16 mouse cellular contexts compared by ENCODE assay signal in the genomic region with DNA sequence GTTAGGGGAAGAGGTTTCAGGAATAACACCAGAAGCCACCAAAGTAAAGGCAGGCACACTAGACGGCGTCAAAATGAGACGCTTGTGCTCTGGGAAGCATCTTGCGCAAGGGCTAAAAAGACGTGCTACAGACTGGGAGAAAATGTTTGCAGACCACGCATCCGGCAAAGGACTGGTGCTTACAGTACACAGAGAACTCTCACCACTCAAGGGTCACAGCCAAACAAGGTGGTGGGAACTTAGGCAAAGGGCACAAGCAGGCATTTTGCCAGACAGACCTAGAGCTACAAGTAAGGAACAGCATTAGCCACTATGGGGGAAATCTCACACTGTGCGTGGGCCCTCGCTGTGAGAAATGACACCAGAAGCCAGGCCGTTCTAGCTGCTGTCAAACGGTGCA.
A peak's percentile ranks its signal among the peaks of the same experiment; 100 is the strongest.
DNase-seq lines count a peak whose midpoint lies in the region; ATAC-seq and TF ChIP-seq lines count a peak whose summit lies in the region.
"Had no signal": no experiment of that assay in that cellular context is flagged by ENCODE, and none has a peak within 500 bp of the region (broad histone marks: within the 10 kb centered on the region; RNA-seq: fewer than 3 reads in every experiment).

No protein-coding gene starts in this region.

- no peak overlapping the region for H3K9ac ChIP-seq in liver, embryonic 15.5 days
- no peak overlapping the region for H3K9ac ChIP-seq in liver, embryonic 12.5 days
- H3K9ac ChIP-seq in lung, postnatal 0 days (replicated peaks; ENCODE audit: low read depth): no peak overlapping the region
- H3K9ac ChIP-seq: embryonic facial prominence, embryonic 15.5 days; hindbrain, embryonic 12.5 days; intestine, embryonic 15.5 days had no signal

- ATAC-seq in liver, embryonic 15.5 days (ENCODE audit: insufficient read depth): peak; percentile 43; the same call in 1 of the 2 replicates
- no peak for ATAC-seq in liver, embryonic 12.5 days
- peak; percentile 79 for ATAC-seq in lung, postnatal 0 days
- no peak for ATAC-seq in inflammation-experienced regulatory T-cells, adult 6 months
- ATAC-seq: intestine, embryonic 15.5 days had no signal

- no peak for TF ChIP-seq CTCF in lung, postnatal 0 days (IDR thresholded peaks at IDR 0.05)

- H3K4me3 ChIP-seq in liver, embryonic 15.5 days (replicated peaks): no peak overlapping the region
- H3K4me3 ChIP-seq in liver, embryonic 12.5 days: no peak overlapping the region
- H3K4me3 ChIP-seq in lung, postnatal 0 days (ENCODE audit: low read depth, low read length): no peak overlapping the region
- H3K4me3 ChIP-seq: embryonic facial prominence, embryonic 15.5 days; hindbrain, embryonic 12.5 days; intestine, embryonic 15.5 days; left cerebral cortex, adult 2 months; midbrain, embryonic 10.5 days had no signal

- DNase-seq in kidney, postnatal 14 days: peak; percentile 39
- peak; percentile 86 for DNase-seq in lung, postnatal 0 days (ENCODE audit: low spot score)
- DNase-seq in B cell, adult 2 months: no peak
- DNase-seq in spleen, postnatal 10 days (ENCODE audit: low spot score in 2 of 2): no peak
- DNase-seq: adrenal gland, postnatal 10 days; cerebellum, adult 8-10 months; gastrocnemius, postnatal 36 days; thymus, postnatal 4 days had no signal

- peak overlapping the region; percentile 45 for H3K27ac ChIP-seq in liver, embryonic 15.5 days (replicated peaks)
- H3K27ac ChIP-seq in liver, embryonic 12.5 days: no peak overlapping the region
- H3K27ac ChIP-seq in lung, postnatal 0 days (ENCODE audit: low read length): peak overlapping the region; percentile 29
- H3K27ac ChIP-seq: embryonic facial prominence, embryonic 15.5 days; hindbrain, embryonic 12.5 days; intestine, embryonic 15.5 days; left cerebral cortex, adult 2 months; midbrain, embryonic 10.5 days had no signal

- H3K4me2 ChIP-seq in liver, embryonic 15.5 days: no peak overlapping the region
- H3K4me2 ChIP-seq in liver, embryonic 12.5 days: no peak overlapping the region
- no peak overlapping the region for H3K4me2 ChIP-seq in lung, postnatal 0 days (replicated peaks; ENCODE audit: low read depth, low read length)
- H3K4me2 ChIP-seq: embryonic facial prominence, embryonic 15.5 days; hindbrain, embryonic 12.5 days; intestine, embryonic 15.5 days had no signal

- H3K36me3 ChIP-seq in liver, embryonic 15.5 days (replicated peaks): no peaks in the 10 kb centered on the region
- no peaks in the 10 kb centered on the region for H3K36me3 ChIP-seq in liver, embryonic 12.5 days
- no peaks in the 10 kb centered on the region for H3K36me3 ChIP-seq in lung, postnatal 0 days (ENCODE audit: insufficient read depth, low read length)
- H3K36me3 ChIP-seq: embryonic facial prominence, embryonic 15.5 days; hindbrain, embryonic 12.5 days; intestine, embryonic 15.5 days; midbrain, embryonic 10.5 days had no signal

- H3K4me1 ChIP-seq in liver, embryonic 15.5 days (replicated peaks): peaks cover 19% of the 10 kb centered on the region; the same call in 1 of the 2 replicates
- H3K4me1 ChIP-seq in liver, embryonic 12.5 days: 0 out of 2 replicates have a peak, but pooled peaks cover 10% of the 10 kb centered on the region
- H3K4me1 ChIP-seq in lung, postnatal 0 days (ENCODE audit: insufficient read depth, low read depth, low read length): peaks cover 12% of the 10 kb centered on the region; the same call in 1 of the 2 replicates
- H3K4me1 ChIP-seq: hindbrain, embryonic 12.5 days had no signal

- WGBS in liver, embryonic 15.5 days (ENCODE audit: insufficient replicate concordance): 53% methylated on average over 11 of the region's 11 CpGs
- 58% methylated on average over 11 of the region's 11 CpGs for WGBS in liver, embryonic 12.5 days (ENCODE audit: insufficient replicate concordance)
- WGBS in lung, postnatal 0 days: 43% methylated on average over 11 of the region's 11 CpGs

- TF ChIP-seq EP300 in lung, postnatal 0 days (IDR thresholded peaks at IDR 0.05): peak; percentile 21; the same call in 1 of the 2 replicates

- H3K27me3 ChIP-seq in liver, embryonic 15.5 days: no peaks in the 10 kb centered on the region
- no peaks in the 10 kb centered on the region for H3K27me3 ChIP-seq in liver, embryonic 12.5 days (replicated peaks)
- H3K27me3 ChIP-seq in lung, postnatal 0 days (replicated peaks; ENCODE audit: insufficient read depth, low read length): no peaks in the 10 kb centered on the region
- H3K27me3 ChIP-seq: embryonic facial prominence, embryonic 15.5 days; hindbrain, embryonic 12.5 days; intestine, embryonic 15.5 days had no signal

- H3K9me3 ChIP-seq in liver, embryonic 15.5 days (replicated peaks): no peaks in the 10 kb centered on the region
- H3K9me3 ChIP-seq in liver, embryonic 12.5 days (replicated peaks): no peaks in the 10 kb centered on the region
- H3K9me3 ChIP-seq in lung, postnatal 0 days (ENCODE audit: low read length): no peaks in the 10 kb centered on the region
- H3K9me3 ChIP-seq: embryonic facial prominence, embryonic 15.5 days; intestine, embryonic 15.5 days; midbrain, embryonic 10.5 days had no signal

Comparison
In these comparisons a context has a peak if more than half of its experiments do, and no peak if none do; other contexts are left out.
1. ATAC-seq: peak in liver, embryonic 15.5 days (single experiment) and lung, postnatal 0 days (single experiment); none in liver, embryonic 12.5 days (single experiment) and inflammation-experienced regulatory T-cells, adult 6 months (single experiment).
2. DNase-seq: peak in kidney, postnatal 14 days (single experiment) and lung, postnatal 0 days (single experiment); none in B cell, adult 2 months (0 of 2) and spleen, postnatal 10 days (0 of 2).